Mouse (Mus musculus): ENCODE results near the gene Capn1. TPM values are rescaled to one million over a fixed set of nuclear protein-coding genes. Genes with fewer than 3 reads are reported as not detected.
"Not testable (repeated sequence)": the region's sequence is repeated elsewhere in the genome, so short reads cannot be mapped to it uniquely, and the experiment has no call there.

Capn1 gene
- polyA plus RNA-seq, 1 experiment from 2014 or later = 6.4 TPM

GRCm38 (mm10) chr19:6048681-6049410, 33.1 kb upstream of the Capn1 start:
- Histone ChIP-seq H3K36me3 (peaks cover 57% of the 10 kb centered on the region), H3K4me3 (replicated peaks) (peak overlapping the region; percentile 91; the same call in 1 of the 2 replicates), H3K9me3 (replicated peaks) (no peaks in the 10 kb centered on the region), H3K27ac (replicated peaks) (no peak overlapping the region), H3K4me2 (no peak overlapping the region), H3K27me3 (replicated peaks) (no peaks in the 10 kb centered on the region), H3K4me1 (peaks cover 40% of the 10 kb centered on the region), H3K9ac (replicated peaks) (no peak overlapping the region)
- ATAC-seq (ENCODE audit: low FRiP score) = no peak
- WGBS = 93% methylated on average over 11 of the region's 11 CpGs

- Histone ChIP-seq H3K9ac (replicated peaks) (peak overlapping the region; percentile 90), H3K27ac (replicated peaks) (no peak overlapping the region), H3K36me3 (peaks cover 46% of the 10 kb centered on the region), H3K9me3 (replicated peaks) (no peaks in the 10 kb centered on the region), H3K27me3 (replicated peaks) (no peaks in the 10 kb centered on the region), H3K4me1 (peaks cover 36% of the 10 kb centered on the region), H3K4me3 (replicated peaks) (peak overlapping the region; percentile 91), H3K4me2 (peak overlapping the region; percentile 83)
- ATAC-seq (ENCODE audit: low FRiP score) = no peak
- WGBS = 92% methylated on average over 8 of the region's 8 CpGs
These were observed 32.1 kb upstream of the Capn1 start for GRCm38 (mm10) chr19:6047899-6048166.

- ATAC-seq (ENCODE audit: low FRiP score) = peak; percentile 3; the same call in 1 of the 2 replicates
- 2% methylated on average over 43 of the region's 44 CpGs for WGBS
- peak overlapping the region; percentile 100 for H3K27ac ChIP-seq (replicated peaks)
These were observed 31.6 kb upstream of the Capn1 start for GRCm38 (mm10) chr19:6047154-6047898.

GRCm38 (mm10) chr19:6046294-6047153, 30.8 kb upstream of the Capn1 start, which contains the start of gene Syvn1:
Gene Syvn1 (plus strand): TSS chr19:6046576.
- no peaks in the 10 kb centered on the region for H3K9me3 ChIP-seq (replicated peaks)
- peak within 1 kb of the TSS; percentile 100 for H3K27ac ChIP-seq (replicated peaks)
- WGBS = under 1% methylated on average over 61 of the region's 65 CpGs
- H3K4me3 ChIP-seq (replicated peaks) = peak within 1 kb of the TSS; percentile 91
- peak within 1 kb of the TSS; percentile 90 for H3K9ac ChIP-seq (replicated peaks)
- ATAC-seq (ENCODE audit: low FRiP score) = peak; percentile 92
- peak within 1 kb of the TSS; percentile 83 for H3K4me2 ChIP-seq
- H3K4me1 ChIP-seq = peaks cover 33% of the 10 kb centered on the region
- no peaks in the 10 kb centered on the region for H3K27me3 ChIP-seq (replicated peaks)
- H3K36me3 ChIP-seq = peaks cover 33% of the 10 kb centered on the region

More at GRCm38 (mm10) chr19:6047154-6047898, 31.6 kb upstream of the Capn1 start:
- Histone ChIP-seq H3K36me3 (peaks cover 41% of the 10 kb centered on the region), H3K4me1 (peaks cover 33% of the 10 kb centered on the region), H3K9me3 (replicated peaks) (no peaks in the 10 kb centered on the region), H3K27me3 (replicated peaks) (no peaks in the 10 kb centered on the region), H3K4me3 (replicated peaks) (peak overlapping the region; percentile 91), H3K9ac (replicated peaks) (peak overlapping the region; percentile 90), H3K4me2 (peak overlapping the region; percentile 83)

GRCm38 (mm10) chr19:6045366-6046293, 29.9 kb upstream of the Capn1 start:
- WGBS = 13% methylated on average over 20 of the region's 20 CpGs
- ATAC-seq (ENCODE audit: low FRiP score) = peak; percentile 50
- Histone ChIP-seq H3K4me1 (peaks cover 31% of the 10 kb centered on the region), H3K27me3 (replicated peaks) (no peaks in the 10 kb centered on the region), H3K36me3 (peaks cover 24% of the 10 kb centered on the region), H3K27ac (replicated peaks) (peak overlapping the region; percentile 100), H3K4me2 (peak overlapping the region; percentile 83), H3K9ac (replicated peaks) (peak overlapping the region; percentile 90), H3K4me3 (replicated peaks) (peak overlapping the region; percentile 91), H3K9me3 (replicated peaks) (no peaks in the 10 kb centered on the region)

- H3K36me3 ChIP-seq = not testable (repeated sequence)
These were observed 28.4 kb upstream of the Capn1 start for GRCm38 (mm10) chr19:6044102-6044501.

GRCm38 (mm10) chr19:6042293-6042692, 26.6 kb upstream of the Capn1 start:
- no peak for ATAC-seq (ENCODE audit: low FRiP score)
- Histone ChIP-seq H3K4me1 (peaks cover 12% of the 10 kb centered on the region), H3K27ac (replicated peaks) (no peak overlapping the region), H3K4me2 (no peak overlapping the region), H3K4me3 (replicated peaks) (no peak overlapping the region), H3K9me3 (replicated peaks) (no peaks in the 10 kb centered on the region), H3K9ac (replicated peaks) (no peak overlapping the region; the same call in 1 of the 2 replicates), H3K36me3 (no peaks in the 10 kb centered on the region), H3K27me3 (replicated peaks) (no peaks in the 10 kb centered on the region)
- 82% methylated on average over 9 of the region's 9 CpGs for WGBS

More at GRCm38 (mm10) chr19:6044102-6044501, 28.4 kb upstream of the Capn1 start:
- ATAC-seq (ENCODE audit: low FRiP score); H3K27me3 ChIP-seq (replicated peaks); H3K27ac ChIP-seq (replicated peaks); H3K4me3 ChIP-seq (replicated peaks); H3K9ac ChIP-seq (replicated peaks); H3K4me2 ChIP-seq; H3K9me3 ChIP-seq (replicated peaks): not testable (repeated sequence)
- peaks cover 29% of the 10 kb centered on the region for H3K4me1 ChIP-seq
- 71% methylated on average over 4 of the region's 4 CpGs for WGBS

- ATAC-seq (ENCODE audit: low FRiP score) = no peak
- Histone ChIP-seq H3K9me3 (replicated peaks) (no peaks in the 10 kb centered on the region), H3K4me1 (peaks cover 3% of the 10 kb centered on the region), H3K36me3 (no peaks in the 10 kb centered on the region), H3K9ac (replicated peaks) (no peak overlapping the region), H3K4me3 (replicated peaks) (no peak overlapping the region), H3K4me2 (no peak overlapping the region), H3K27me3 (replicated peaks) (no peaks in the 10 kb centered on the region), H3K27ac (replicated peaks) (no peak overlapping the region)
These were observed 24.3 kb upstream of the Capn1 start for GRCm38 (mm10) chr19:6040002-6040401.

GRCm38 (mm10) chr19:6038326-6038725, 22.6 kb upstream of the Capn1 start:
- 81% methylated on average over 7 of the region's 7 CpGs for WGBS
- Histone ChIP-seq H3K4me1 (no peaks in the 10 kb centered on the region; the same call in 1 of the 2 replicates), H3K27me3 (replicated peaks) (no peaks in the 10 kb centered on the region), H3K9me3 (replicated peaks) (no peaks in the 10 kb centered on the region), H3K4me2 (no peak overlapping the region), H3K36me3 (no peaks in the 10 kb centered on the region), H3K4me3 (replicated peaks) (no peak overlapping the region), H3K9ac (replicated peaks) (no peak overlapping the region), H3K27ac (replicated peaks) (no peak overlapping the region)
- ATAC-seq (ENCODE audit: low FRiP score) = no peak

- no peak overlapping the region for H3K4me3 ChIP-seq (replicated peaks)
- no peak overlapping the region for H3K27ac ChIP-seq (replicated peaks)
These were observed 22.0 kb upstream of the Capn1 start for GRCm38 (mm10) chr19:6037695-6038094.

More at GRCm38 (mm10) chr19:6037695-6038094, 22.0 kb upstream of the Capn1 start:
- Histone ChIP-seq H3K9ac (replicated peaks) (no peak overlapping the region), H3K4me1 (no peaks in the 10 kb centered on the region; the same call in 1 of the 2 replicates), H3K27me3 (replicated peaks) (no peaks in the 10 kb centered on the region), H3K4me2 (no peak overlapping the region), H3K9me3 (replicated peaks) (no peaks in the 10 kb centered on the region), H3K36me3 (no peaks in the 10 kb centered on the region)
- no peak for ATAC-seq (ENCODE audit: low FRiP score)

Measured in neural tube, embryonic 15.5 days (tissue).